Mouse (Mus musculus): ENCODE measurements around the gene Gm28053. TPM values are rescaled to one million over a fixed set of nuclear protein-coding genes. Genes with fewer than 3 reads are reported as not detected.

Gene Gm28053
- total RNA-seq, 2 experiments from 2014 or later: 1.5 to 2.4 TPM

DNA sequence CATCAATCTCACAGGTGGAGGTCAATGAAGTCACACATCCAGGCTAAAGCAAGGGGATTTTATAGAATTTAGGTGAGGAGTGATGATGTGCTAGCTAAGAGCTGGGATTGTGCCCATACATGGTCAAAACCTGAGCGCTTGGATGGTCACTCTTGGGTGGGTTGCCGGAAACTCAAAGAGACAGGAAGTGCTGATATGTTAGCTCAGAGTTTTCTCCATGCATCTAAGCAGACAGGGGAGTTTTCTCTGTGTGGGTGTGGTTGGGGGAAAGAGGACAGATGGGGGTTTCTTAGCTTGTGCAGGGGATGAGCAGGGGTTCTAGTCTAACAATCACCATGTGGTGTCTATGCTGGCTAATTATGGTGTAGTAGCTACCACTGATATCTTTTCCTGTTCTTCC, 29.1 kb upstream of the Gm28053 start:
- DNase-seq (ENCODE audit: low spot score in 2 of 2): no peak

DNA sequence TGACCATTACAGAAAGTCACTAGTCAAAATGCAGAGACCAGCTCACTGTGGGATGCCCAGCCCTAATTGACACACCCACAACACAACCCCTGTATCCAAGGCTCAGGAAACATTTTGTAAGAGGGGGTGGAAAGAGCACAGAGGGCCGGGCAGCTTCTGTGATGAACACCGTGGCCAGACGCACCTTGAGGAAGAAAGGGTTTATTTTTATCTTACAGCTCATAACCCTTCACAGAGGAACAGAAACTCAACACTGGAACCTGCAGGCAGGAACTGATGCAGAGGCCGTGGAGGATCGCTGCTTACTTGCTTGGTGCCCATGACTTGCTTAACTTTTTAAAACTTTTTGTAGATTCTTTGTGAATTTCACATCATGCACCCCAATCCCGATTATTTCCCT, 25.4 kb upstream of the Gm28053 start:
- no peak for DNase-seq (ENCODE audit: low spot score in 2 of 2)

DNA sequence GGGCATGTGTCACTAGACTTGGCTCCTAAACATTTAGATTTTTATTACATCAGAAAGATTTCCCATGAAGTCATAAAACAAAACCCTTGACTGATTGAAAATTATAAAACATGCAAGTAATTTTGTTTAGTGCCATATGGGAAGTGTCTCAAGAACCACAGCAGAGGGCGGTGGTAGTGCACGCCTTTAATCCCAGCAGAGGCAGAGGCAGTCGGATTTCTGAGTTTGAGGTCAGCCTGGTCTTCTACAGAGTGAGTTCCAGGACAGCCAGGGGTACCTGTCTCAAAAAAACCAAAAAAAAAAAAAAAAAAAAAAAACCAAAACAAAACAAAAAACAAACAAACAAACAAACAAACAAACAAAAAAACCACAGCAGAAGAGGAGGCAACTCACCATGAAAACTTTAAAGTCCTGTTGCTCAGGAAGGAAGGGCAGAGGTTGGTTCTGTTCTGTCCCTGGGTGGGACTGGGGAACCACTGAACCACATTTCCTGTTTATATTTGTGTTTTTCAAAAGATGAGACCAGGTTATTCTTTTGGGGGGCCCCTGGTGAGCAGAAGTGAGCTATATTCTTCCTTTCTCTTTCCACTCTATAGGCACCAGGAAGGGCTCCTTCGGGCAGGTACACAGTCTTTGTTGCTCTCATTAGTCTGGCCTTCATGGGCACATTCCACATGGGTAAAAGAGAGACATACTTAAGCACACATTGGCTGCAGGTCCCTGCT, 21.4 kb upstream of the Gm28053 start:
- no peak for DNase-seq (ENCODE audit: low spot score in 2 of 2)

DNA sequence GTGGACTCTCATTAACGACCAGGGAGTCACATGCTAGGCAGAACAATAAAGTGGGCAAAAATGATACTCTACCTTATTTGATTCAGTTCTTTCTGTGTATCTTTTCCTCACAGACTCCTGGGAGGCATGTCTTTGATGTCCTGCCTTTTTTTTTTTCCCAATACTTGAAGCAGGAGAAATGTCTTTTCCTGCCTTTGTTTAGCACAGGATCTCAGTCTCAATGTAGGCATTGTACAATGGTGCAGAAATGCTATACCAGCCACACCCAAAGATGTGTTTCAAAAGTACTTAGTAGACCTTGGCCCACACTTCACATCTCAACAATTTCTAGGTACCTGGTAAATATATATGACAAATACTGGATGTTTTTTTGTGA, 20.9 kb upstream of the Gm28053 start:
- DNase-seq (ENCODE audit: low spot score in 2 of 2): no peak

DNA sequence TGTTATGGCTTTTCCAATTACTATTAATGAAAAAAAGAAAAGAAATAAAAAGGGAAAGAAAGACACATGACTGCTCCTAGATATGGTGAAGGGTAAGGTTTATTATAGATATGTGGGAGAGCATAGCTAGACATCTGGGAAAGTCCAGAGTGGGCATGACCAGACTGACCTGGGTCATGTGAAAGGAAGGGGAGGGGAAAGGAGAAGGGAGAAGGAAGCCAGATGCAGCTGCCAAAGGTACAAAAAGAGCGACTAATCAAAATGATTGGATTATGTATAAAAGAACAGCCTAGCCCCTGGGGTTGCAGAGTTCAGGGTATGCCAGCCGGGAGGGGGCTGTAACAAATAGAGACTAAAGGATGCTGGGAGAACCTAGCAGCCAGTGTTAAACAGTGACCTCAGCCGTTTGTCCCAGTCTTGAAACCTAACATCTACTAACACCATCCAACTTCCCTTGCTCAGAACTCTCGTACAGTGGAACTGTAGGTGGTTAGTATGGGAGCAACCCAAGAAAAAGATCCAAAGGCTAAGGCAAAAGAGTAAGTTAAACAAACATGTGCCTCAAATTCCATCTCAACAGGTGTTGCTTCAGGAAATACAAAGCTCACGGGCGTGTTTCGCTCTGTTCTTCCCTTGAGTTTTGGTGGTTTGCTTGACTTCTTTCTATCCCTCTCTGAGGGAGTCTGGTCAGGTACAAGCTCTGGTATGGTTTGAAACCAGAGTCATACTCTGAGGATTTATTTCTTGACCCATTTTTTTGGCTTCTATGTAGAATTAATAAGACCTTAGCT, 20.1 kb upstream of the Gm28053 start:
- no peak for DNase-seq (ENCODE audit: low spot score in 2 of 2)

DNA sequence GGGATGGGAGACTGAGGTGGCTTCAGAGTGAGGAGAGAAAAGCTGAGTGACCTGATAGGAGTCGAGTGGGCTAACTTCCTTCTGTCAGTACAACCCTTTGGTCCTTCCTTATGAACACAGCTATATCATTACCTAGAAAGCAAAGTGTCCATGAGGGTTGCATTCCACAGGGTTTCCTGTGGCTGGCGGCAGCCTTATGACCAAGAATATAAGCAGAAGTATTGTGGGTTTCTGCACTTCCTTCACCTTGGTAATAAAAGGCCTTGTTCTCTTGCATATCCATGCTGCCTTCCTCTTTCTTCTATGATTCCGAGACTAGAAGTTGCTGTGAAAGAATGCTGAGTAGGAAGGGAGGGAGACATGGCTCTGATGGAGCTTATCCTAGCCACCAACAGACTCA, 19.5 kb upstream of the Gm28053 start:
- no peak for DNase-seq (ENCODE audit: low spot score in 2 of 2)

DNA sequence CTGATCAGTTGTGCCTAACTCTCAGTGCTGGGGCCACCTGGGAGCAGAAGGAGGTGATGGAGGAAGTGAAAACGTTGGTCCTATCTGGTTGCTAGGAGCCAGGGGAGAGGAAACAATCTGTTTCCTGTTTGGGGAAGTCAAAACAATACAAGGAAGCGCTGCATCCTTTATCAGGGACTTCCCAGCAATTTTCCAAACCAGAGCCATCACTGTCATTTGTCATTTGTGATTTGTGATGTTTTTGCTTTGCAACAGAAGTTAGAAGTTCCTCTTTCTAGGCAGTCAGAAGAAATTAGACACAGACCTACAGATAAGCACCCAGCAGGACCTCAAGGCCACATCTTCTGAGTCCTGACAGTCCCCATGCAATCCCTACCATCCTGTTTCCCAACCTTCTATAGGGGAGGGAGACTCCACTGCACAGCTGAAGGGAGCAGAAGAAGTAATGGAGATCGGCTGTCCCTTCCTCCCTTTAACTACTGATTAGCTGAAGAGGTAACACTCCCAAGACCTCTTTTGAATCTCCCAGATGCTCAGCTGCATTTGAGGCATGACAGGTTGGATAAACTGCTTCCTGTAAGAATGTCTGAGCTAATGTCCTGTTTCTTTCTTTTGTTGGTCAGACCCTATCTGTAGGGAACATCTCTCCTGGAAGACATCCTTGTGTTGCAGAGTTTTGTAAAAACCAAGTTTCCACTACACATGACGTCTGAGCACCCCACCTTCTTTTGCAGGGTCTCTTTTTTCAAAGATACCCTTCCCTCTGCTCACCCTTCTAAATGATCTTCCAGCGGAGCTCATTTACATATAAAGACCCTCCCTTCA, 17.9 kb upstream of the Gm28053 start:
- DNase-seq (ENCODE audit: low spot score in 2 of 2): no peak

DNA sequence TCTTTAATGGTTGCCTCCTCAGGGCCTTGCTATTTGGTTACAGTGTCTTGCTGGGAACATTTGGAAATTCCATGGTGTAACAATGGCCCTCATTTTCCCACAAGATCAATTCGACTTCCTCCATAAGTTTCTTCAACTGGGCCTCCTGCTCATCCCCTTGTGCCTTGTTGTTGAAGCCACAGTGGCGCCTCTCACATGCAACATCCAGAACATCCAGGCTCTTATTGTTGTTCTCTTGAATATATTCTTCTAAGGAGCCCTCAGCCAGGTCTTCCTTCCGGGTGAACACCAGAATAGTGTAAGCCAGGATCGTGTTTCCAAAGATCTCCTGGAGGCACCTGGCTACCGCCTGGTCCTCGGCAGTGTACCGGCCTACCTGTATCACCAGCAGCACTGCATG, 16.3 kb upstream of the Gm28053 start:
- DNase-seq (ENCODE audit: low spot score in 2 of 2): no peak

DNA sequence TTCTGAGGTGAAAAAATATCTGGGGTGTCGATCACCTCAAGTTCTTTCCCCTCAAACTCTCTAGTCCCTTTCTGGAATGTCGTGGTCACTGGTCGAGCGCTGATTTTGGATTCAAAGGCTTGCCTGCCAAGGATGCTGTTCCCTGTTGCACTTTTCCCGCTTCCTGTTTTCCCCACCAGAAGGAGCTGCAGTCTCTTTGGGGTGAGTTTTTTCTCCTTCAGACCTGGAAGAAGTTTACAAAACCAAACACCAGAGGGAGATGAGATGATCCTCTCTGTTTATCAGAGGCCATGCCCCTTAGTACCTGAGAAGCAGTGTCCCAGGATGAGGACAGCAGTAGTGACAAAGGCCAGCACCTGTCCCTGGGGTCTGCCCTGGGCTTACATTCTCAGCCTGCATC, 15.8 kb upstream of the Gm28053 start:
- DNase-seq (ENCODE audit: low spot score in 2 of 2): no peak

DNA sequence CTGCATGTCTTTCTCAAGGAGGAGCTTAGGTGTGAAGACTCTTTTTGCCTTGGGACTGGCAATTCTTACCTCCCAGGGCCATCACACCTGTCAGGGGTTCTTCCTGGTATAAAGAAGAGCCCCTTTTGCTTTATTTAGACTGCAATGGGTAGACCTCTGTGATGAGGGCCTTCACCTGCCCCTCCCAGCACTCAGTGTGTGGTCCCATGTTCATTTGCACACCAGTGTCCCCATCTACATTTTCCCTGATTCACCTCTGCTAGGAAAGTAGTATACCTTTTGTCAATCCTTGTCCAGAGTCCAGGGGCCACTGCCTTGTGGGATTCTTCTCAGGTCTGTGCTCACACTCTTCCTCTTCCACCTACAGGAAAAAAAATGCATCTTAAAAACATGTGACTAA, 14.3 kb upstream of the Gm28053 start:
- no peak for DNase-seq (ENCODE audit: low spot score in 2 of 2)

DNA sequence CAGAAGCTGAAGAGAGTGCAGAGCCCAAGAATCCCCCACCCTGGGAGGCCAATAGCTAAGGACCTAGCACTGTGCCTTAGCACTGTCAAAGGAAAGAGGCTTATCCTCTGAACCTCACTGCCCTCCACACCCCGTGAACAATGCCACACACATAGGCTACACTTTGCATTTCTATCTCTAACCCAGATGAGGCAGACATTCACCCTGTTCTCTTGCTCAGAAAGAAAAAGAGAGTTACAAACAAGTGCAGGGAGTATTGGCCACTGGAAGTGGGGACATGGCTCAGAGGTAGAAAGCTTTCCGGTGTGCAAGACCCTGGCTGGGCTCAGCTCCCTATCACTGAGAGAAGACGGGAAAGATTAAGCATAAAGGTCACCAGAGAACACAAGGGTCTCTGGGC, 12.3 kb upstream of the Gm28053 start:
- no peak for DNase-seq (ENCODE audit: low spot score in 2 of 2)

DNA sequence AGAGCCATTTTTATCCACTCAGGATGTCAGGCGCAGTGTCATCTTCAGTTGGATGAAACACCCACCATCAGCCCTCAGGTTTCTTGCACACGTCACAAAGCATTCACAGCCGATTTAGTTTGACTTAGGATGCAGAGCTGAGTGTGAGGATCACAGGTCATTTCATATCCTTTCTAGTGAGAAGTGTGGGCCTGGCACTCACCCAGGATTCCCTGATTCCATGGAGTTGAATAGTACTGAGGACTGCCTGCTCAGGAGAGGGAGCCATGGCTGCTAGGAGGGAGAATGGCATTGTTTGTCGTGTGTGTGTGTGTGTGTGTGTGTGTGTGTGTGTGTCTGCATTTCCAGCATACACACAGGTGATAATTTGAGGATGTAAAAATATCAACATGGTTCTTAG, 1.9 kb downstream of the Gm28053 start:
- DNase-seq (ENCODE audit: low spot score in 2 of 2): no peak

DNA sequence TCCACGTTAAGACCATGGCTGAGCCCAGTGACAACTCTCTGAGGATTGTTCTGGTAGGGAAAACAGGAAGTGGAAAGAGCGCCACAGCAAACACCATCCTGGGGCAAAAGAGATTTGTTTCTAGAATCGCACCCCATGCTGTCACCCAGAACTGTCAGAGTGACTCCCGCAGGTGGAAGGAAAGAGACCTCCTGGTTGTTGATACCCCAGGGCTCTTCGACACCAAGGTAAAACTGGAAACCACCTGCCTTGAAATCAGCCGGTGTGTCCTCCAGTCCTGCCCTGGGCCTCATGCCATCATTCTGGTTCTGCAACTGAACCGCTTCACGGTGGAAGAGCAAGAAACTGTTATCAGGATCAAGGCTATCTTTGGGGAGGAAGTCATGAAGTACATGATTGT, 5.1 kb downstream of the Gm28053 start:
- DNase-seq (ENCODE audit: low spot score in 2 of 2): no peak

DNA sequence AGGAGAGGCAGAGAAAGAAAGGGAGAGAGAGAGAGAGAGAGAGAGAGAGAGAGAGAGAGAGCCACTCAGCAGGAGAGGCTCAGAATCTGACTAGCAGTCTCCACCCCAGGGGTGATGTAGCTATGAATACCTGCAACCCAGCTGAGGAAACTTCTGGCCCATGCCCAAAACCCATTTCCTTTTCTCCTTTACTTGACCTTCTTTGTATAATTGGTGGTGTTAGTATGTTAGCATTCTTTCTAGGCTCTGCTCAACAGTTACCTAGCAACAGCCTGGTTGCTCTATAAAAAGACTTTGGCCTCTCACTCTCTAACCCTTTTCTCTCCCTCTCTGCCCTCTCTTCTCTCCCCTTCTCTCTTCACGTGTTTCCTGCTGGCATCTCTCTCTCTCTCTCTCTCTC, 7.1 kb downstream of the Gm28053 start:
- DNase-seq (ENCODE audit: low spot score in 2 of 2): no peak

DNA sequence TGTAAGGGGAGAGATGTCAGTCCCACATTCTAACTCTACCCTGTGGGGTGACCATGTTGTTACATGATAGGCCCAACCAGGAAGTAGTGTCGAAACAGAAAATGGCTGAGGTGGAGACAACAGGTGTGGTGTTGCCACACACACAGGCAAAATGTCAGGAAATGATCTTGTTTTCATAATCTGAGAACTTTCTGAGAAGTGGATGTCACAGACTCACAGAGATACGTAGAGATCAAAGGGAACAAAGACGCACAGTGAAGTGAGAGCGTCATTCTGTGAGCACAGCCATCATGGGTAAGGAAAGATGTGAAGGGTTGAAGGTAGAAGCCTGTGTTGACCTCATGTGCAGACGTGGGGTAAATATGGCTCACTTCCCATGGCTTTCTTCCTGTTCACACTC, 9.4 kb downstream of the Gm28053 start:
- no peak for DNase-seq (ENCODE audit: low spot score in 2 of 2)

DNA sequence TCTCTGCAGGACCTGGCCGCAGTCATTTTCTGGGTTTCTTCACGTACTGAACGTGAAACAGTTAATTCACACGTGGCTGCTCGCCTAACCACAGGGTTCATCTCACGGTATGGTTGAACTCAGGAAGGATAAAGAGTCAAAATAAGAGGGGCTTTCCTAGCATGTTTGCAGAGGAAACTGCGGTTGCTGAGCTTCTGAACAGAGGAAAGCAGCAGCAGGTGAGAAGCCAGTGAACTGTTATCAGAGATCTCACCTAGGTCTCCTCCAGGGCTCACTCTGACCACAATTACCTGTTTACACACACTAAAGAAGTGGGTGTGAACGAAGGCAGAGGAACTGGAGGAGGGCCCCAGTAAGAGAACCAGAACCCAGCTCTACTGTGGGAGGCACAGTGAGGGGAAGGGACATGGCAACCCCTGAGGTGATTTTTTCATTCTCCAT, 14.5 kb downstream of the Gm28053 start:
- DNase-seq (ENCODE audit: low spot score in 2 of 2): no peak

DNA sequence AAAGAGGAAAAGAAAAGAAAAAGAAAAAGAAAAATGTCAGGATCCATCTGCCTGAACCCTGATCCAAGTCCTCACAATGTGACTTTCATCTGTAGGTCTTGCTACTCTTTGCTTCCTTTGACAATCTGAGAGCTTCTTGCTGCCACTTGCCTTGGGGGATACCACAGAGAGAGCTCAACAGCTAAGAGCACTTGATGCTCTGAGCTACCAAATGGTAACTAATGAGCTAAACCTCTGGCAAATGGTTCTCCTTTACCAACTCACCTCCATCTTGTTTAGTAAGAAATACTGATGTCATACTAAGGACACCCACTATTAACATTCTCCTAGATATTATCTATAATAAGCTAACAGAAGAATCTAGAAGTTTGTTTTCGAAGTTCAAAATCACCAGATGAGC, 15.3 kb downstream of the Gm28053 start:
- no peak for DNase-seq (ENCODE audit: low spot score in 2 of 2)

DNA sequence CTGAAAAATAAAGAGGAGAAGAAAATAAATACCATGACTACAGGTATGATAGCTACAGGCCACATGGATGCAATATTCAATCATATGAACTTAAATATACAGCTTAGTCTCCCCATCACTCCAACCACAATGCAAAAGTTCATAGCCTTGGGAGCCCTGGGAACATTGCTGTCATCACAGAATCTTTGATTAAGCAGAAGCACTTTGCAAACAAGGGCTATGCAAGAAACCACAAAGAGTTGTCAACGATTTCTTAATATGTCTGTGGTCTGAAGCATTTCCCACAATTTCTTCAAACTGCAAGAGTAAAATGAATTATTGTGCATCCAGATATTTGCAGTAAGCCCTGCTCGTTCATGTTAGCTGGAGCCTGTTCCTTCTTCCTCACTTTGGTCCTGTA, 18.6 kb downstream of the Gm28053 start:
- DNase-seq (ENCODE audit: low spot score in 2 of 2): no peak

DNA sequence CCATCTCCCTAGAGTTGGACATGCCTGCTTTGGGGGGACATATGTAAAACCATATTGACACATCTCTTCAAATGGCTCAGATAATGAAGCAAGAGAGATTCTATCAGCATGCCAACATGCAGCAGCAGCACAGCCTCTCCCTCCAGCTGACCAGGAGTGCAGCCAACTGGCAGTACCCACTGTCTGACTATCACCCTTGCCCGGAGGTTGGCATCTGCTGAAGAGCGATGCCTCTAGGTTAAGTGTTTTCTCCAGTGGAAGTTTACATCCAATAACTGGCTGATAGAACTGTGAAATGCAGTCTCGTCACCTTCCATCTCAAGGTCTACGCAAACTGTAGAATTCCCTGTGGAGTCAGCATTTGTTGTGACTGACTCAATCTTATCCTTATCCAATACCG, 19.3 kb downstream of the Gm28053 start:
- DNase-seq (ENCODE audit: low spot score in 2 of 2): no peak

DNA sequence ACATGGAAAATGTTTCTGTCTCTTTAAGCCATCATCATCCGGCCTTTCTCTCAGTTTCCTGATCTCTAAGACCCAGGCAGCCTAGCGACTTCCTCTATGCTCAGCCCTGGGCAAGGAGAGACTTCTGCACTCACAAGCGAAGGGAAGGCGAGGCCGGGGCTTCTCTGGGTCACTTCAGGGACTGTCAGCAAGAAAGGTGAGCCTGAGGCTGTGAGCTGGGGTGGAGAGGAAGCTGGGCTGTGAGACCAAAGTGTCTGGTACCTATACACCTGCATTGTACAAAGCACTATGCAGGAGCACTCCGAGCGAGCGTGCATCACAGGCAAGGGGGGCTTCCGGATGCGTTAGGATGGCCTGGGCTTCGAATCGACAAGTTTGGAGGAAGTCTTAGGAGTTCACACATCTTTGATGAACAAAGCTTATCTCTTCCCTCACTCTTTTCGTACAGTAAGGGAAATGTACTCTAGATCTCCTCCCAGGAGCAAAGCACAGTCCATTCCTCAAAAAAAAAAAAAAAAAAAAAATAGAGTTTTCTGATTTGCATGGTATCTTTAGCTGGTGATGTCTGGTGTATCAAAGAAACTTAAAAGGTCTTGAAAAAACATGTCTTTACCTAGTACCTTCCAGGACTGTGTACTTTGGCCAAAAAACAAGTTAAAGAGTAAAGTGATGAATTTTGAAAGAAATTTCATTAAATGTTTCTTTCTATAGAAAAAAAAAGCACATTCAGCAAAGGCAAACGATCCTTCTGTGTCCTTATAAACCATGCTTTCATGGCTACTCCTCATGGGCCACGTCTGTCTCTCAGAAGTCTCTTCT, 20.8 kb downstream of the Gm28053 start, which contains the start of gene Gimap1:
Gene Gimap1 (plus strand): TSS at position 94 of the 819 bp plus-strand sequence.
- DNase-seq (ENCODE audit: low spot score in 2 of 2): no peak

DNA sequence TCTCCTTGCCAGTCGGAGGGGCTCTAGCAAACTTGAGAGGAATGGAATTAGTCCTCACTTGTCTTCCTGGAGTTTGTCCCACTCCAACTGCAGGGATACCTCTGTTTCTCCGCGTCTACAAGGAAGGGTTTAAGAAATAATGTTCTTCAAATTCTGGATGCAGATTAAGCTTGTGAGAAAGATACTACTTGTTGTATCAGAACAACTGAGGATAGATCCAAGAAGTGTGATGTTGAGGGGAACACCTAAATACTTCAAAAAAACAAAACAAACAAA, 21.3 kb downstream of the Gm28053 start:
- DNase-seq (ENCODE audit: low spot score in 2 of 2): no peak
